Mouse (Mus musculus) embryonic facial prominence, embryonic 10.5 days (tissue): ENCODE results near the gene Actl10. TPM values are rescaled to one million over a fixed set of nuclear protein-coding genes. Genes with fewer than 3 reads are reported as not detected.

Source experiments
- DNase-seq: peaks from one replicate; pipeline ENCODE4 v3.0.0-alpha.2; 2017; ENCODE audit warnings: low spot score
- H3K27ac ChIP-seq: fragments of 300-500 bp; sonication (generic); replicated peaks from 2 replicates; pipeline ENCODE4 v1.5.1; 2016; ENCODE audit warnings: mild to moderate bottlenecking
- H3K27me3 ChIP-seq: fragments of 300-500 bp; sonication (generic); replicated peaks from 2 replicates; pipeline ENCODE4 v1.6.1; 2016; ENCODE audit warnings: low read depth, mild to moderate bottlenecking; ENCODE audit not compliant: poor library complexity, severe bottlenecking
- H3K36me3 ChIP-seq: fragments of 300-500 bp; sonication (generic); replicated peaks from 2 replicates; pipeline ENCODE4 v1.6.1; 2016; ENCODE audit warnings: mild to moderate bottlenecking, moderate library complexity
- H3K4me1 ChIP-seq: fragments of 300-500 bp; sonication (generic); 2 replicates; pipeline ENCODE4 v1.6.1; 2016
- H3K4me3 ChIP-seq: fragments of 300-500 bp; sonication (generic); 2 replicates; pipeline ENCODE4 v1.5.1; 2016; ENCODE audit warnings: mild to moderate bottlenecking, moderate library complexity
- H3K9me3 ChIP-seq: fragments of 300-500 bp; sonication (generic); 2 replicates; pipeline ENCODE4 v1.6.1; 2016; ENCODE audit warnings: mild to moderate bottlenecking
- WGBS: fragments of 180-500 bp; shearing (Covaris S2); methylation state at CpG from one replicate; pipeline ENCODE4 v1.1.7; 2016; 5-methylcytosine and 5-hydroxymethylcytosine counted together
- polyA plus RNA-seq: library from polyadenylated mRNA; unstranded; fragments of >200 nt; fragmentation: Nextera tagmentation; extraction: Ambion mirVana; gene quantifications from 2 replicates; pipeline ENCODE4 v1.2.1, GENCODE M21; 2016

The Actl10 gene
- polyA plus RNA-seq, 1 experiment from 2014 or later = 0.19 TPM

GRCm38 (mm10) chr2:154538310-154538709 lies 13.3 kb upstream of the Actl10 start:
- Histone ChIP-seq H3K36me3 (peaks cover 81% of the 10 kb centered on the region), H3K27ac (no peak overlapping the region), H3K4me1 (no peaks in the 10 kb centered on the region), H3K9me3 (no peaks in the 10 kb centered on the region), H3K27me3 (no peaks in the 10 kb centered on the region), H3K4me3 (no peak overlapping the region)
- WGBS = 85% methylated on average over 2 of the region's 2 CpGs
- DNase-seq = no peak

DNA sequence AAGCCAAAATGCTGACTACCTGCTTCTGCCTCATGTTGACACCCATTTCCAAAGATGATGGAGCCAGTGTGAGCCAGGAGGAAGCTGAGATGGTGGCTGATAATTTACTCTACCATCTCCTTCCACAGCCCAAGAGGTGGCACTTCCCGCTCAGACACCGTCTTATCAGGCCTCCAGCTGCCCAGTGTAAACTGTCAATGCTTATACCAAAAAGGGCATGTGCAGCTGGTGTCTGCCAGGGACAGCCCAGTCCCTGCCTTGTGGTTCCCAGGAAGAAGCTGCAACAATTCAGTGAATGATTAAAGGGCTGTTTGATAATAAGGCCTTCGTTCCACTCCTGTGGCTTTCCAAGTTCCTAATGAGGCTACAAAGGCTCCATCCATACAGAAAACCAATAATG lies 12.9 kb upstream of the Actl10 start:
- H3K27me3 ChIP-seq = no peaks in the 10 kb centered on the region
- no peaks in the 10 kb centered on the region for H3K9me3 ChIP-seq
- no peaks in the 10 kb centered on the region for H3K4me1 ChIP-seq
- no peak overlapping the region for H3K4me3 ChIP-seq
- WGBS = 80% methylated on average over 3 of the region's 3 CpGs
- no peak overlapping the region for H3K27ac ChIP-seq
- H3K36me3 ChIP-seq = peaks cover 77% of the 10 kb centered on the region
- DNase-seq = no peak

DNA sequence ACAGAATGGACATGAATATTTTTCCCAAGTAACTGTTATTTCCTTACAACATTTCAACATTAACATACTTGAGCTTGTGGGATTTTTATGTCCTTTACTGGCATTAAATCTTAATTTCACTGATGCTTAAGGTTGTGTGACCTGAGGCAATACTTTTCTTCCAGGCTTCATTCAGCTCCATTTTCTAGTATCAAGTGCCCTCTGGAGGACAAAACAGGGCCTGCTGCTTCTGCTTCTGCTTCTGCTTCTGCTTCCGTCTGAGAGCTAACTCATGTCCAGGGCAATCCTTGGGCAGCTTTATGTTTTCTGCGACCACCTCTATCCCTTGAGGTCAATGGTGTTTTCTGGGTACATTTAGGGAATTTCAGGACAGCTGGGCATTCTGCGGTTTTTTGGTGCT lies 11.9 kb upstream of the Actl10 start:
- H3K4me1 ChIP-seq = no peaks in the 10 kb centered on the region
- no peaks in the 10 kb centered on the region for H3K27me3 ChIP-seq
- no peak overlapping the region for H3K27ac ChIP-seq
- H3K9me3 ChIP-seq = no peaks in the 10 kb centered on the region
- WGBS = 79% methylated on average over 3 of the region's 3 CpGs
- DNase-seq = no peak
- peaks cover 67% of the 10 kb centered on the region for H3K36me3 ChIP-seq
- H3K4me3 ChIP-seq = no peak overlapping the region

DNA sequence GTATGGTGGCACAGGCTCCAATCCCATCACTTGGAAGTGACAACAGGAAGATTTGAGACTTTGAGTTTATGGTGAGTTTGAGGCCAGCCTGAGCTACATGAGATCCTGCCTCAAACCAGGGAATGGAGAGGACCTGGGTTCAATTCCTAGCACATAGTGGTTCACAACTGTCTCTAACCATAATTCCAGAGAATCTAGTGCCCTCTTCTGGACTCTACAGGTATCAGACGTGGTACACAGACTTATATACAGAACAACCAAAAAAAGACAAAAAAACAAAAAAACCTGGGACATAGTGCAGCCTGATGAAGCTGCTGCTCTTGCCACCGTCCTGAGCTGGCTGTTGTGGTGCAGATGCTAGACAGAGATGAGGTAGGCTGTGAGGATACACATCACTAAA lies 9.9 kb upstream of the Actl10 start:
- no peaks in the 10 kb centered on the region for H3K27me3 ChIP-seq
- 81% methylated on average over 2 of the region's 2 CpGs for WGBS
- H3K9me3 ChIP-seq = no peaks in the 10 kb centered on the region
- H3K4me3 ChIP-seq = no peak overlapping the region
- no peak for DNase-seq
- no peaks in the 10 kb centered on the region for H3K4me1 ChIP-seq
- no peak overlapping the region for H3K27ac ChIP-seq
- peaks cover 48% of the 10 kb centered on the region for H3K36me3 ChIP-seq

DNA sequence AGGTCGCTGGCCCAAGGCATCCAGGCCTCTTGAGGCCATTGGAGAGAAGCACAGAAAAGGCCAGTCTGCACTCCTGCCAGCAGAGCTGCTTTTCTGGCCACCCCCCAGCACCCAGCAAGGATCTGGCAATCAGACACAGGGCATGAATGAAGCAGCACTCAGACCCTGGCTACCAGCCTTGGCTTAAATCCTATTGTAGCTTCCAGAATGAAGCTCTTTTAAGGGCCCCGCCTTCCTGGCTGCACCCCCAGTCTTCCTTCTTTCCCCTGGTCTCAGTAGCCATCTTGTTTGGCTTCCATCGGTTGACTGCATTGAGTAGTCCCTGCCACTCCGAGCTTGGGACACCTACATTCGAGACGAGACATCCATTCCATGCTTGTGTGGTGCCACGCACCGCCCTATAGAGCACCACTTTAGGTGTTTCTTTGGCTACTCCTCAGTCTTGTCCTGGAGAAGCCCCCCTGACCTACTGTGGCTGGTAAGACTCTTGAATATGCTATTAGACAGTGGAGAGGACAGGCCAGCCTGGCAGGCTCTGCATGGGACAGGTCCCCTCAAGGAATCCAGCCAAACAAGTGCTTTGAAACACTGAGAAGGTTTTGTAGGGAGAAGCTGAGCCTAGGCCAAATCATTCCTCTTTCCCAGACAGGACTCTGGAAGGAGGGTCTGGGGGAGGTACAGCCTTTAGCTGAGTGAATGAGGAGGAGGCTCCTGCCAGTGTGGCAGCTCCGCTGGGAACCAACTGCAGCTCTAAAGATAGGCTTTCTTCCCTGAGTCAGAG lies 7.8 kb upstream of the Actl10 start:
- no peak for DNase-seq
- 87% methylated on average over 9 of the region's 9 CpGs for WGBS
- Histone ChIP-seq H3K36me3 (peaks cover 27% of the 10 kb centered on the region), H3K9me3 (no peaks in the 10 kb centered on the region), H3K27ac (no peak overlapping the region), H3K4me3 (no peak overlapping the region), H3K27me3 (peaks cover 5% of the 10 kb centered on the region; the same call in 1 of the 2 replicates), H3K4me1 (peaks cover 3% of the 10 kb centered on the region)

DNA sequence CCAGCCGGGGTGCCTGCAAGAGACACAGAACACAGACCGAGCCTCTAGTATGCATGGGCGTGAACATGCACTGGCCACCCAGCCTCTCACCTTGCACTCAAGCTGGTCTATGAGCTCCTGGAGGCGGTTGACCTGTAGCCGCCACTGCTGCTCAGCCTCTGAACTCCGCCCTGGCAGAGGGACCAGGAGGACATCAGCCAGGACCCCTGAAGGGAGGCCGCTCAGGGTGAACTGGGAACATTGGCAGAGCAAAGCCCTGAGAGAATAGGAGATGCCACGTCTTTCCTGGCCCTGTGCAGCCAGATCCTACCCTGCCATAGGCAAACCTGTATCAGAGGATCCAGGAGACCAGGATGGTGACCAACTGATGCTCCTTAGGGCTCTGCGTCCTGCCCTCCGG lies 4.9 kb upstream of the Actl10 start, which contains the start of gene 1700003F12Rik:
Gene 1700003F12Rik, plus strand, starts transcription at position 375 of the 400 bp plus-strand sequence.
- peaks cover 35% of the 10 kb centered on the region for H3K27me3 ChIP-seq
- 87% methylated on average over 10 of the region's 10 CpGs for WGBS
- H3K9me3 ChIP-seq = no peaks in the 10 kb centered on the region
- no peak within 1 kb of the TSS for H3K4me3 ChIP-seq
- H3K4me1 ChIP-seq = peaks cover 17% of the 10 kb centered on the region
- no peak for DNase-seq
- H3K36me3 ChIP-seq = no peaks in the 10 kb centered on the region; the same call in 1 of the 2 replicates
- H3K27ac ChIP-seq = no peak within 1 kb of the TSS

DNA sequence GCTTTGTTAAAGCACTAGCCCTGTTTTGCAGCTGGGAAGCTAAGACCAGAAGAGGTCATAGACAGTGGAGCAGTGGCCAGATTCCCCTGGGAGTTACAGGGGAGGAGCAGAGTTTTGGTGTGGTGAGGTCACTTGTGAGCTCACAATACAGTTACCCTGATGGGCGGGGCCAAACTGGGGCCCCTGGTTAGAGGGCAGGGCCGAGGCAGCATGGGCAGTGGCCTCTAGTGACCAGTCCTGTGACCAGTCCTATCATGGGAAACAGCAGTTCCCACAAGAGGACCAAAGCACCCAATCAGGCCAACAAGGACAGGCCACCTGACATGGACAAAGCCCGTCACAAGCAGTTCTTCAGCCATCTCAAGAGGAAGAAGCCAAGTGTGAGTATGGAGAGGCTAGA lies 2.9 kb upstream of the Actl10 start:
- peaks cover 53% of the 10 kb centered on the region for H3K27me3 ChIP-seq
- no peaks in the 10 kb centered on the region for H3K9me3 ChIP-seq
- H3K27ac ChIP-seq = no peak overlapping the region
- H3K4me3 ChIP-seq = peak overlapping the region; percentile 64
- H3K4me1 ChIP-seq = peaks cover 29% of the 10 kb centered on the region
- no peaks in the 10 kb centered on the region for H3K36me3 ChIP-seq
- WGBS = 31% methylated on average over 3 of the region's 3 CpGs
- peak; percentile 40 for DNase-seq

GRCm38 (mm10) chr2:154549127-154549885 lies 2.3 kb upstream of the Actl10 start:
- Histone ChIP-seq H3K9me3 (no peaks in the 10 kb centered on the region), H3K27ac (peak overlapping the region; percentile 83)

GRCm38 (mm10) chr2:154549886-154550189 lies 1.7 kb upstream of the Actl10 start:
- H3K27me3 ChIP-seq = peaks cover 53% of the 10 kb centered on the region
- H3K4me1 ChIP-seq = peaks cover 29% of the 10 kb centered on the region
- WGBS = 15% methylated on average over 20 of the region's 20 CpGs

More at GRCm38 (mm10) chr2:154549127-154549885, 2.3 kb upstream of the Actl10 start:
- peak; percentile 91 for DNase-seq
- H3K4me3 ChIP-seq = peak overlapping the region; percentile 64
- peaks cover 29% of the 10 kb centered on the region for H3K4me1 ChIP-seq
- no peaks in the 10 kb centered on the region for H3K36me3 ChIP-seq
- WGBS = 3% methylated on average over 48 of the region's 48 CpGs
- H3K27me3 ChIP-seq = peaks cover 53% of the 10 kb centered on the region

GRCm38 (mm10) chr2:154550937-154551336 lies 639 bp upstream of the Actl10 start:
- Histone ChIP-seq H3K4me1 (peaks cover 29% of the 10 kb centered on the region), H3K27me3 (peaks cover 53% of the 10 kb centered on the region), H3K27ac (no peak overlapping the region), H3K36me3 (no peaks in the 10 kb centered on the region), H3K9me3 (no peaks in the 10 kb centered on the region), H3K4me3 (no peak overlapping the region)
- no peak for DNase-seq
- WGBS = 66% methylated on average over 2 of the region's 2 CpGs

More at GRCm38 (mm10) chr2:154549886-154550189, 1.7 kb upstream of the Actl10 start:
- Histone ChIP-seq H3K36me3 (no peaks in the 10 kb centered on the region), H3K27ac (peak overlapping the region; percentile 83; the same call in 1 of the 2 replicates), H3K9me3 (no peaks in the 10 kb centered on the region), H3K4me3 (peak overlapping the region; percentile 64)
- no peak for DNase-seq

DNA sequence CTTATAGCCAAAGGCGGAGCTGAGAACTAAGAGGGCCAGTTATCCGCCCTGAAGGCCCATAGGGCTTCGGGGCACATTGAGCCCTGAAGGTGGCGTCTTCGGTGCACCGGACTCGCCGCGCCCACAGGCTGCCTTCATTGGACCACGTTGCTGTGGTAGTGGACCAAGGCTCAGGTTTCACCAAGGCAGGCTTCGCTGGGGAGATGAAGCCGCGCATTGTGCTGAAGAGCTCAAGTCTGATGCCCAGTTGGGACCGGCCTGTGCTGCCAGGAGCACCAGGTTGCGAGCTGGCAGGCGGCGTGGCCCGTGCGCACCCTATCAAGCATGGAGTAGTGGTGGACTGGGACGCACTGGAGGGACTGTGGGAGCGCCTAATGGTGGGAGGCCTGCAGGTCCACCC lies 351 bp downstream of the Actl10 start:
- Histone ChIP-seq H3K4me3 (peak overlapping the region; percentile 36), H3K27ac (no peak overlapping the region; the same call in 1 of the 2 replicates), H3K9me3 (no peaks in the 10 kb centered on the region), H3K27me3 (peaks cover 54% of the 10 kb centered on the region), H3K4me1 (peaks cover 33% of the 10 kb centered on the region), H3K36me3 (no peaks in the 10 kb centered on the region)
- DNase-seq = peak; percentile 56
- WGBS = 27% methylated on average over 21 of the region's 21 CpGs

- Histone ChIP-seq H3K4me1 (peaks cover 39% of the 10 kb centered on the region), H3K4me3 (peak overlapping the region; percentile 36), H3K9me3 (no peaks in the 10 kb centered on the region), H3K27me3 (peaks cover 57% of the 10 kb centered on the region), H3K36me3 (no peaks in the 10 kb centered on the region), H3K27ac (peak overlapping the region; percentile 26)
- peak; percentile 68 for DNase-seq
- 25% methylated on average over 27 of the region's 27 CpGs for WGBS
Observed at GRCm38 (mm10) chr2:154552424-154552907, 890 bp downstream of the Actl10 start.
